Mouse (Mus musculus) forebrain, embryonic 14.5 days (tissue): ENCODE data around the gene Pigs. TPM values are rescaled to one million over a fixed set of nuclear protein-coding genes. Genes with fewer than 3 reads are reported as not detected.

Experiments
- ATAC-seq: fragments of 200-750 bp; cut with Nextera tagmentation; 2 replicates; pipeline ENCODE4 v1.8.0; 2017; ENCODE audit warnings: mild to moderate bottlenecking, moderate library complexity
- DNase-seq: peaks from one replicate; pipeline ENCODE4 v3.0.0-alpha.2; 2015; ENCODE audit warnings: low spot score
- H3K27ac ChIP-seq: fragments of 300-500 bp; sonication (generic); 2 replicates; pipeline ENCODE4 v1.5.1; 2014; ENCODE audit warnings: low read depth, mild to moderate bottlenecking, control low read depth, low read length, moderate library complexity
- H3K27me3 ChIP-seq: fragments of 300-500 bp; sonication (generic); replicated peaks from 2 replicates; pipeline ENCODE4 v1.6.1; 2014; ENCODE audit warnings: low read length, control low read depth, mixed read lengths; ENCODE audit not compliant: control insufficient read depth, insufficient read depth
- H3K36me3 ChIP-seq: fragments of 300-500 bp; sonication (generic); 2 replicates; pipeline ENCODE4 v1.6.1; 2014; ENCODE audit warnings: low read length, control low read depth; ENCODE audit not compliant: control insufficient read depth, insufficient read depth
- H3K4me1 ChIP-seq: fragments of 300-500 bp; sonication (generic); 2 replicates; pipeline ENCODE4 v1.6.1; 2014; ENCODE audit warnings: antibody characterized with exemption, low read length, control low read depth; ENCODE audit not compliant: control insufficient read depth, insufficient read depth
- H3K4me2 ChIP-seq: fragments of 300-500 bp; sonication (generic); 2 replicates; pipeline ENCODE4 v1.6.1; 2014; ENCODE audit warnings: mild to moderate bottlenecking, control low read depth, low read length
- H3K4me3 ChIP-seq: fragments of 300-500 bp; sonication (generic); 2 replicates; pipeline ENCODE4 v1.5.1; 2014; ENCODE audit warnings: low read depth, low read length, control low read depth
- H3K9ac ChIP-seq: fragments of 300-500 bp; sonication (generic); 2 replicates; pipeline ENCODE4 v1.6.1; 2014; ENCODE audit warnings: mild to moderate bottlenecking, low read length, control low read depth, moderate library complexity
- H3K9me3 ChIP-seq: fragments of 300-500 bp; sonication (generic); replicated peaks from 2 replicates; pipeline ENCODE4 v1.6.1; 2016; ENCODE audit warnings: low read length, control low read depth, mixed read lengths; ENCODE audit not compliant: control insufficient read depth
- WGBS: fragments of 180-500 bp; shearing (Covaris S2); extraction: QIAGEN DNeasy Blood & Tissue Kit; methylation state at CpG from one replicate; pipeline ENCODE4 v1.1.7; 2014; 5-methylcytosine and 5-hydroxymethylcytosine counted together
- polyA plus RNA-seq: library from polyadenylated mRNA; unstranded; fragments of >200 nt; fragmentation: Nextera tagmentation; extraction: Ambion mirVana; gene quantifications from 2 replicates; pipeline ENCODE4 v1.2.1, GENCODE M21; 2014

Gene Pigs
- polyA plus RNA-seq, 1 experiment from 2014 or later, result 46.8 TPM

- Histone ChIP-seq H3K4me3 (no peak overlapping the region), H3K9ac (no peak overlapping the region), H3K27ac (no peak overlapping the region), H3K9me3 (no peaks in the 10 kb centered on the region), H3K36me3 (no peaks in the 10 kb centered on the region), H3K4me1 (no peaks in the 10 kb centered on the region), H3K27me3 (no peaks in the 10 kb centered on the region), H3K4me2 (no peak overlapping the region)
- 34% methylated on average over 5 of the region's 5 CpGs for WGBS
- DNase-seq (no peak), ATAC-seq (no peak)
Measured at GRCm38 (mm10) chr11:78382701-78383100, 54.5 kb downstream of the Pigs start.

DNA sequence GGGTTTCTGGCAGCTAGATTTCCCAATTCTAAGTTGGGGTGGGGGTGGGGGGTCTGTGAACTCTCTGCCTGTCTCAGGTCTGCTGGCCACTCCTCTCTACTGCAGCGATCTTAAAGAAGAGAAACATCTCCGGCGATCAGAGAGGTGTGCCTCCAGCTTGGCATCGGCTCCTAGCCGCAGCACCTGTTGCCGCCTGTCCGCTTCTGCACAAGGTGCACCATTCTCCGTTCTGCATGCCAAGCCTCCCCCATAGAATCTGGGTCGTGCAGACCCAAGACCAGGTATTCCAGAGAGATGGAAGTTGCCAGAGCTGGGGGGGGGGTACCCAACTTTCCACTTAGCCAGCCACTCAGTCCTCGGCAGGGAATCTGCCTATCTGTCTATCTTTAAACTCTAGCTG lies 57.6 kb downstream of the Pigs start:
- DNase-seq (no peak), ATAC-seq (no peak)
- WGBS, result 90% methylated on average over 10 of the region's 10 CpGs
- no peaks in the 10 kb centered on the region for H3K4me1 ChIP-seq
- H3K4me2 ChIP-seq, result no peak overlapping the region
- no peaks in the 10 kb centered on the region for H3K9me3 ChIP-seq
- no peak overlapping the region for H3K9ac ChIP-seq
- H3K36me3 ChIP-seq, result no peaks in the 10 kb centered on the region
- H3K4me3 ChIP-seq, result no peak overlapping the region
- H3K27ac ChIP-seq, result no peak overlapping the region
- H3K27me3 ChIP-seq, result no peaks in the 10 kb centered on the region

GRCm38 (mm10) chr11:78386508-78387043 lies 58.4 kb downstream of the Pigs start, which contains the start of gene Foxn1:
TSS of gene Foxn1 (minus strand) at chr11:78386558.
- no peak within 1 kb of the TSS for H3K4me2 ChIP-seq
- H3K36me3 ChIP-seq, result no peaks in the 10 kb centered on the region
- H3K27ac ChIP-seq, result no peak within 1 kb of the TSS
- no peaks in the 10 kb centered on the region for H3K4me1 ChIP-seq
- 80% methylated on average over 14 of the region's 14 CpGs for WGBS
- H3K27me3 ChIP-seq, result no peaks in the 10 kb centered on the region
- DNase-seq, result no peak
- H3K4me3 ChIP-seq, result no peak within 1 kb of the TSS
- H3K9ac ChIP-seq, result no peak within 1 kb of the TSS
- H3K9me3 ChIP-seq, result no peaks in the 10 kb centered on the region
- ATAC-seq, result no peak

Other genes starting within 250 kb of the Pigs start
- 36.8 and 40.2 TPM in 2 replicates for gene Eral1, start 248.0 kb upstream of the Pigs start, polyA plus RNA-seq
- 22.3 and 23.9 TPM in 2 replicates for gene Fam222b, start 233.8 kb upstream of the Pigs start, polyA plus RNA-seq
- 79.2 and 82.6 TPM in 2 replicates for gene Traf4, start 162.8 kb upstream of the Pigs start, polyA plus RNA-seq
- gene Nek8, start 151.7 kb upstream of the Pigs start, polyA plus RNA-seq, result 4.6 and 5.5 TPM in 2 replicates
- gene Tlcd1, start 151.7 kb upstream of the Pigs start, polyA plus RNA-seq, result 4.4 and 4.5 TPM in 2 replicates
- 1,011 and 1,206 TPM in 2 replicates for gene Rpl23a, start 144.8 kb upstream of the Pigs start, polyA plus RNA-seq
- 48.1 and 48.2 TPM in 2 replicates for gene Rab34, start 140.0 kb upstream of the Pigs start, polyA plus RNA-seq
- gene Proca1, start 135.0 kb upstream of the Pigs start, polyA plus RNA-seq, result 0.55 and 0.73 TPM in 2 replicates
- gene Sdf2, start 82.7 kb upstream of the Pigs start, polyA plus RNA-seq, result 82.4 and 90.2 TPM in 2 replicates
- 17.7 and 21.7 TPM in 2 replicates for gene Supt6, start 82.4 kb upstream of the Pigs start, polyA plus RNA-seq
- gene 2610507B11Rik, start 66.7 kb upstream of the Pigs start, polyA plus RNA-seq, result 49.4 and 56.0 TPM in 2 replicates
- 0.19 and 0.43 TPM in 2 replicates for gene BC030499, start 37.6 kb upstream of the Pigs start, polyA plus RNA-seq
- 21.5 and 25.4 TPM in 2 replicates for gene Spag5, start 26.9 kb upstream of the Pigs start, polyA plus RNA-seq
- 161 and 167 TPM in 2 replicates for gene Aldoc, start 5.4 kb upstream of the Pigs start, polyA plus RNA-seq
- gene Unc119, start 15.1 kb downstream of the Pigs start, polyA plus RNA-seq, result 72.5 and 73.8 TPM in 2 replicates
- not detected in 2 replicates for gene Foxn1, start 58.1 kb downstream of the Pigs start, polyA plus RNA-seq
- gene Slc13a2, start 93.8 kb downstream of the Pigs start, polyA plus RNA-seq, result not detected in 2 replicates
- 18.4 and 19.2 TPM in 2 replicates for gene Slc46a1, start 137.3 kb downstream of the Pigs start, polyA plus RNA-seq
- gene Sarm1, start 169.3 kb downstream of the Pigs start, polyA plus RNA-seq, result 34.9 and 45.6 TPM in 2 replicates
- 88.4 and 120 TPM in 2 replicates for gene Vtn, start 170.7 kb downstream of the Pigs start, polyA plus RNA-seq
- gene Sebox, start 175.0 kb downstream of the Pigs start, polyA plus RNA-seq, result 0.66 and 0.72 TPM in 2 replicates
- 93.1 and 93.2 TPM in 2 replicates for gene Tmem199, start 183.8 kb downstream of the Pigs start, polyA plus RNA-seq
- 185 TPM in 2 replicates for gene Poldip2, start 183.8 kb downstream of the Pigs start, polyA plus RNA-seq
- gene Tnfaip1, start 207.9 kb downstream of the Pigs start, polyA plus RNA-seq, result 66.1 and 71.3 TPM in 2 replicates
- gene Ift20, start 207.9 kb downstream of the Pigs start, polyA plus RNA-seq, result 118 and 126 TPM in 2 replicates
- 40.0 and 48.5 TPM in 2 replicates for gene Tmem97, start 222.4 kb downstream of the Pigs start, polyA plus RNA-seq